Mouse (Mus musculus) kidney, postnatal 0 days (tissue): ENCODE data around the gene Slc9b2. TPM values are rescaled to one million over a fixed set of nuclear protein-coding genes. Genes with fewer than 3 reads are reported as not detected.

Experiments
- ATAC-seq: fragments of 200-750 bp; cut with Nextera tagmentation; replicated peaks from 2 replicates; pipeline ENCODE4 v1.8.0; 2017; ENCODE audit warnings: low read depth, moderate number of reproducible peaks, moderate TSS enrichment, moderate library complexity; ENCODE audit not compliant: low FRiP score
- DNase-seq: peaks from one replicate; pipeline ENCODE4 v3.0.0-alpha.2; 2016; ENCODE audit warnings: low spot score
- H3K27ac ChIP-seq: fragments of 300-500 bp; sonication (generic); 2 replicates; pipeline ENCODE4 v1.5.1; 2014; ENCODE audit warnings: mild to moderate bottlenecking
- H3K27me3 ChIP-seq: fragments of 300-500 bp; sonication (generic); 2 replicates; pipeline ENCODE4 v1.6.1; 2014; ENCODE audit warnings: low read length, mixed read lengths; ENCODE audit not compliant: insufficient read depth
- H3K36me3 ChIP-seq: fragments of 300-500 bp; sonication (generic); 2 replicates; pipeline ENCODE4 v1.6.1; 2014; ENCODE audit warnings: low read length, mixed read lengths; ENCODE audit not compliant: insufficient read depth
- H3K4me1 ChIP-seq: fragments of 300-500 bp; sonication (generic); replicated peaks from 2 replicates; pipeline ENCODE4 v1.6.1; 2014; ENCODE audit warnings: antibody characterized with exemption, low read length, mixed read lengths; ENCODE audit not compliant: insufficient read depth
- H3K4me2 ChIP-seq: fragments of 300-500 bp; sonication (generic); 2 replicates; pipeline ENCODE4 v1.6.1; 2014; ENCODE audit warnings: mild to moderate bottlenecking, low read length, moderate library complexity, mixed read lengths
- H3K4me3 ChIP-seq: fragments of 300-500 bp; sonication (generic); replicated peaks from 2 replicates; pipeline ENCODE4 v1.5.1; 2014; ENCODE audit warnings: low read depth, low read length
- H3K9ac ChIP-seq: fragments of 300-500 bp; sonication (generic); 2 replicates; pipeline ENCODE4 v1.6.1; 2014; ENCODE audit warnings: low read depth, low read length
- H3K9me3 ChIP-seq: fragments of 300-500 bp; sonication (generic); replicated peaks from 2 replicates; pipeline ENCODE4 v1.6.1; 2016; ENCODE audit warnings: low read length, inconsistent platforms, mixed read lengths
- CTCF ChIP-seq: IDR thresholded peaks from 2 replicates; pipeline ENCODE4 v1.5.1; 2016; ENCODE audit warnings: antibody characterized with exemption, low read depth, mild to moderate bottlenecking, moderate library complexity
- WGBS: fragments of 180-500 bp; shearing (Covaris S2); extraction: QIAGEN DNeasy Blood & Tissue Kit; methylation state at CpG from one replicate; pipeline ENCODE4 v1.1.7; 2014; 5-methylcytosine and 5-hydroxymethylcytosine counted together
- polyA plus RNA-seq: library from polyadenylated mRNA; unstranded; fragments of >200 nt; fragmentation: Nextera tagmentation; extraction: Ambion mirVana; gene quantifications from 2 replicates; pipeline ENCODE4 v1.2.1, GENCODE M21; 2015

The Slc9b2 gene
- polyA plus RNA-seq, 1 experiment from 2014 or later: 3.7 TPM

DNA sequence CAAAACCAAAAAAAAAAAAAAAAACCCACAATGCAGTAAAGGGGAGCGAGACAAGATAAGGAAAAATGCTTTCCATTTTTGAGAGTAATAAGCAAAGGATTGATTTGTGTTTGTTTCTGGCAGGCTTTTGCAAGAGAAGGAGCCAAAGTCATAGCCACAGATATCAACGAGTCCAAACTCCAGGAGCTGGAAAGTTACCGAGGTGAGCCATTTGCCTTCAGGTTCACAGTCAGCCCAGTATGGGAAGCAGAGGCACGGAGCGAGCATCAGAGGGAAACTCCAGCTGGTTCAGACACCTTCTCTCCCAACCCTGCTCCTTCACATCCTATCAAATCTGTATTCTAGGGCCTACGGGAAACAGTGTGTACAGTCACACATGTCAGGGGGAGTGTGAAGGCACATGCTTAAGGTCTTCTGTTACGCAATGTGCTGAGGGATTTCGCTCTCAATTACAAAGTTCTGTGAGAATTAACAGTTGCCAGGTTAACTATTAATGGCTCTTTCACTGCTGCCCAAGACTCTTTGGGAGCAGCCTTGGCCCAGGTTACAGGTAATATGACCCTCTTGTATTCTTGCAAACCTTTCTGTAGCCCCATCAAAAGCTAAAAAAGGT lies 19.3 kb upstream of the Slc9b2 start:
- Histone ChIP-seq H3K4me1 (no peaks in the 10 kb centered on the region), H3K4me2 (no peak overlapping the region), H3K27ac (peak overlapping the region; percentile 48; the same call in 1 of the 2 replicates), H3K9me3 (no peaks in the 10 kb centered on the region), H3K27me3 (no peaks in the 10 kb centered on the region), H3K36me3 (no peaks in the 10 kb centered on the region), H3K9ac (no peak overlapping the region), H3K4me3 (no peak overlapping the region)
- peak; percentile 39 for DNase-seq
- peak; percentile 64 for ATAC-seq
- WGBS: 57% methylated on average over 8 of the region's 8 CpGs
- TF ChIP-seq CTCF: no peak

DNA sequence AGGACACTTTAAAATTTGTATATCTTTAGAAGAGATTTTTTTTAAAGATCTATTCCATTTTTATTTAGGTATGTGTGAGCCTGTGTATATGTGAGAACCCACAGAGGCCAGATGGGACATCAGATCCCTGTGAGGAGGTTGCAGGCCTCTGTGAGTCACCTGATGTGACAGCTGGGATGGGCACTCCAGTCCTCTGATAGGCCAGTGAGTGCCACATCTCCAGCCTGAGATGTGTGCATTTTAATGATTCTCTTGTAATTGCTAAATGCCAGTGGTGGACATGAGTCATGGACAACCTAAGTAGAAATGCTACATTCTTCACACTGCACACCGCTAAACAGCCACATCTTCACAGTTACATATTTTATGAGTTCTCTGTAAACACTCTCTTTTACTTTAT lies 18.4 kb upstream of the Slc9b2 start:
- no peak for DNase-seq
- no peak overlapping the region for H3K9ac ChIP-seq
- TF ChIP-seq CTCF: no peak
- no peaks in the 10 kb centered on the region for H3K9me3 ChIP-seq
- H3K36me3 ChIP-seq: no peaks in the 10 kb centered on the region
- no peak overlapping the region for H3K4me2 ChIP-seq
- no peak overlapping the region for H3K4me3 ChIP-seq
- no peak overlapping the region for H3K27ac ChIP-seq
- WGBS: 86% methylated on average over 1 of the region's 1 CpGs
- no peaks in the 10 kb centered on the region for H3K27me3 ChIP-seq
- H3K4me1 ChIP-seq: no peaks in the 10 kb centered on the region
- no peak for ATAC-seq

DNA sequence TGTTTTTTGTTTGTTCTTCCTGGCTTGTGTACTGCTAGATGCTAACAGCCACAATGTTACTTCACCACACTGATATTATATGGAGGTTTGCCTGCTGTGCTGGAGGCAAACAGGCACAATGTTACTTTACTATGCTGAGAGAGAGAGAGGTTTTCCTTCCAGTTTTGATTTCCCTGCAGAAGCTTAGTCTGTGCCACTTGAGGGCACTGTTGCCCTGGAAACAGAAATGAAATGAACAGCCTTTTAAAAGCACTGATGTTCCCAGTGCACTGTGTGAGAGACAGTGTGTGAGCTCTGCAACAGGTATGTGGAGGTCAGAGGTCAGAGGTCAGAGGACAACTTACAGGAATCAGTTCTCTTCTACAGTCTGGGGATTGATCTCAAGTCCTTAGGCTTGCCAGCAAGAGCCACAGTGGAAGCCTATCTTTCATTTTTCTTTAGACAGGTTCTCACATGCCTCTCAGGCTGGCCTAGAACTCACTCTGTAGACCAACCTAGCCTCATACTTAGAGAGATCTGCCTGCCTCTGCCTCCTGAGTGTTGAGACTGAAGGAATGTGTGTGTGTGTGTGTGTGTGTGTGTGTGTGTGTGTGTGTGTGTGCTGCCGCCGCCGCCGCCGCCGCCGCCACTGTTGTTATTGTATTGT lies 17.1 kb upstream of the Slc9b2 start:
- no peak overlapping the region for H3K4me2 ChIP-seq
- peak; percentile 88 for TF ChIP-seq CTCF
- no peaks in the 10 kb centered on the region for H3K9me3 ChIP-seq
- H3K4me1 ChIP-seq: no peaks in the 10 kb centered on the region
- no peak overlapping the region for H3K4me3 ChIP-seq
- H3K9ac ChIP-seq: no peak overlapping the region
- ATAC-seq (peak; percentile 75), DNase-seq (peak; percentile 82)
- H3K27ac ChIP-seq: no peak overlapping the region
- WGBS: 99% methylated on average over 7 of the region's 7 CpGs
- no peaks in the 10 kb centered on the region for H3K27me3 ChIP-seq
- H3K36me3 ChIP-seq: no peaks in the 10 kb centered on the region

DNA sequence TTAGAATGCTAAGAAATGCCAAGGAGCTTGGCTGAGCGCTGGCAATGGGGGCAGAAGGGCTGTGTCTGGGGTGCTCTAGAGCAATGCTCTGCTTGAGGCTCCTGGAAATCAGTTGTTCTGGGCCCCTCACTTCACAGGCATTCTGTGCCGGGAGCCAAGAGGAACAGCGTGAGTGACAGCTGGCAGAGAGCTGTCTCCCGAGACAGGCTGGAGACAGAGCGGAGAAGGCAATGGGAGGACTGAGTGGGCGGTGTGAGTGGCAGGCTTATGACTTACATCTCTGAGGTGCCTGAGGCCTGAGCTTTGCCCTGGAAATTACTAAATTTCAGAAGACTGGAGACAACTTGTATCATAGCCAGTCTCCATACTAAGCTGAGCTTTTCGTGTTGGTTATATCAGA lies 13.8 kb upstream of the Slc9b2 start:
- no peak for TF ChIP-seq CTCF
- WGBS: 46% methylated on average over 7 of the region's 7 CpGs
- no peak for DNase-seq
- Histone ChIP-seq H3K27ac (no peak overlapping the region), H3K9me3 (no peaks in the 10 kb centered on the region), H3K36me3 (no peaks in the 10 kb centered on the region), H3K9ac (no peak overlapping the region), H3K4me2 (no peak overlapping the region), H3K4me1 (no peaks in the 10 kb centered on the region), H3K27me3 (no peaks in the 10 kb centered on the region), H3K4me3 (no peak overlapping the region)
- ATAC-seq: no peak

DNA sequence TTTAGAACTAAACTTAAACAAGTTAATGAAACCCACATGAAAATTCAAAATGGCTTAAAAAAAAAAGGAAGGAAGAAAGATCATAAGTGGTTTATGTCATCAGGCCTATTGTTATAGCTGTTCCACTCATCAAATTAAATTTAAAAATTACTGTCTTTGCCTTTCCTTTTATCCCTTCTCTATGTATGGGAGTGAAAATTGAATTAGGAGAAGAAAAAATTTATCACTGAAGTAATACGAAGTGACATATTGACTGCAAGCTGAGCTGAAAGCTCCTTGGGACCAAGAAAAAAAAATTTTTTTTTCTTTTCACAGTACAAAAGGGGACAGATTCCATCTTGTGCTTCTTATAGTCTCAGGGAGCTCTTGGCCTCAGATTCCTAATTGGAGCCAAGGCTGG lies 11.9 kb upstream of the Slc9b2 start:
- no peaks in the 10 kb centered on the region for H3K36me3 ChIP-seq
- no peaks in the 10 kb centered on the region for H3K9me3 ChIP-seq
- peak; percentile 27 for DNase-seq
- H3K4me3 ChIP-seq: no peak overlapping the region
- no peak for TF ChIP-seq CTCF
- no peaks in the 10 kb centered on the region for H3K27me3 ChIP-seq
- no peak overlapping the region for H3K4me2 ChIP-seq
- ATAC-seq: no peak
- WGBS: 70% methylated on average over 1 of the region's 1 CpGs
- H3K27ac ChIP-seq: no peak overlapping the region
- no peaks in the 10 kb centered on the region for H3K4me1 ChIP-seq
- H3K9ac ChIP-seq: no peak overlapping the region

DNA sequence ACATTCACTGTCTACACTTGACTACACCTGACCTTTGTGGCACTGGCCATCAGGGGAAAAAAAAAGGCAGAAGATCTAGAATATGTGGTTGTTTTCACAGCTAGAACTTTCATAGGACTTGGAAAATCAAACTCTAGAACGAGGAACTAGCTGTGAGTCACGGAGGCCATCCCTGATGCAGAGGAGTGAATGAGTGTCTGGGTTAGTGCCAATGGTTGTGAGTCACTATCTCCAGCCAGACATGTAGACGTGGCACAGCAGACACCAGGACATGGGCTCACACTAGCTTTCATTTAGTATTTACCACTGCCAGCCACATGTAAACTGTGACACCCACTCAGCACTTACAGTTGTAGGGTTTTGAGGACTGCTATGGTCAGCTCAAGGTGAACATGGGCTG lies 8.9 kb upstream of the Slc9b2 start:
- H3K9me3 ChIP-seq: no peaks in the 10 kb centered on the region
- H3K9ac ChIP-seq: no peak overlapping the region
- no peaks in the 10 kb centered on the region for H3K27me3 ChIP-seq
- DNase-seq (no peak), ATAC-seq (no peak)
- H3K4me3 ChIP-seq: no peak overlapping the region
- no peak overlapping the region for H3K27ac ChIP-seq
- no peaks in the 10 kb centered on the region for H3K4me1 ChIP-seq
- WGBS: 71% methylated on average over 3 of the region's 3 CpGs
- H3K4me2 ChIP-seq: no peak overlapping the region
- H3K36me3 ChIP-seq: no peaks in the 10 kb centered on the region
- no peak for TF ChIP-seq CTCF
